In genomic region chr1:177753496-177753895, GRCm38 (mm10) we compare ENCODE assay signal across 37 mouse cellular contexts. TPM values are rescaled to one million over a fixed set of nuclear protein-coding genes. Genes with fewer than 3 reads are reported as not detected.
"Had no signal": no experiment of that assay in that cellular context is flagged by ENCODE, and none has a peak within 500 bp of the region (broad histone marks: within the 10 kb centered on the region; RNA-seq: fewer than 3 reads in every experiment).

No protein-coding gene starts in this region.

- H3K4me3 ChIP-seq: heart, adult 2 months; heart, embryonic 13.5 days; heart, embryonic 15.5 days; hindbrain, embryonic 13.5 days; hindbrain, embryonic 15.5 days; layer of hippocampus, adult 2 months; left cerebral cortex, adult 2 months; limb, embryonic 10.5 days; limb, embryonic 12.5 days; liver, embryonic 13.5 days; liver, embryonic 15.5 days had no signal

- H3K27ac ChIP-seq: heart, adult 2 months; heart, embryonic 13.5 days; heart, embryonic 15.5 days; hindbrain, embryonic 13.5 days; hindbrain, embryonic 15.5 days; hindbrain, postnatal 0 days; layer of hippocampus, adult 2 months; left cerebral cortex, adult 2 months; limb, embryonic 10.5 days; limb, embryonic 12.5 days; liver, embryonic 13.5 days; liver, embryonic 15.5 days had no signal

- H3K36me3 ChIP-seq: heart, embryonic 15.5 days; hindbrain, embryonic 15.5 days had no signal

- H3K4me2 ChIP-seq: heart, embryonic 11.5 days; heart, embryonic 13.5 days; heart, embryonic 15.5 days; hindbrain, embryonic 13.5 days; hindbrain, embryonic 15.5 days; limb, embryonic 12.5 days; liver, embryonic 11.5 days; liver, embryonic 13.5 days; liver, embryonic 15.5 days had no signal

- H3K4me1 ChIP-seq: heart, embryonic 13.5 days; heart, embryonic 15.5 days; hindbrain, embryonic 13.5 days; hindbrain, embryonic 15.5 days; liver, embryonic 13.5 days; liver, embryonic 15.5 days had no signal

- DNase-seq: gastrocnemius, postnatal 14 days; gastrocnemius, postnatal 36 days; heart, adult 11 months; heart, adult 2 months; heart, postnatal 14 days; heart, postnatal 36 days; kidney, adult 18-20 months; kidney, adult 8-10 months; kidney, postnatal 10 days; kidney, postnatal 25 days; kidney, postnatal 4 days; liver; liver, embryonic 13.5 days had no signal

- H3K27me3 ChIP-seq: heart, embryonic 13.5 days; heart, embryonic 15.5 days; hindbrain, embryonic 13.5 days; hindbrain, embryonic 15.5 days; limb, embryonic 12.5 days; liver, embryonic 13.5 days; liver, embryonic 15.5 days had no signal

- H3K9ac ChIP-seq: heart, embryonic 13.5 days; heart, embryonic 15.5 days; hindbrain, embryonic 13.5 days; hindbrain, embryonic 15.5 days; limb, embryonic 12.5 days; liver, embryonic 13.5 days; liver, embryonic 15.5 days had no signal

- ATAC-seq: hindbrain, postnatal 0 days; intestine, embryonic 16.5 days had no signal

RNA-seq across cellular contexts. Expression of gene 1700016C15Rik, which starts 23.9 kb away (rescaled TPM):
- total RNA-seq: gastrocnemius, adult 8-10 months; heart, adult 2 months; heart, postnatal 14 days; heart, postnatal 36 days; hematopoietic stem cell, adult 5-6 weeks; hindbrain, postnatal 0 days; layer of hippocampus, adult 2 months; layer of hippocampus, postnatal 10 days; layer of hippocampus, postnatal 25 days; left cerebral cortex, adult 2 months; left cerebral cortex, postnatal 14 days; left cerebral cortex, postnatal 36 days had no signal
- polyA plus RNA-seq: heart, adult 2 months; heart, embryonic 11.5 days; heart, embryonic 13.5 days; heart, embryonic 15.5 days; heart, postnatal 0 days; hindbrain, embryonic 11.5 days; hindbrain, postnatal 0 days; intestine, embryonic 14.5 days; intestine, embryonic 16.5 days; kidney, embryonic 14.5 days; limb, embryonic 10.5 days; limb, embryonic 12.5 days; limb, embryonic 14.5 days; liver, embryonic 11.5 days; liver, embryonic 13.5 days; liver, embryonic 15.5 days had no signal
